Mouse (Mus musculus) gastrocnemius, adult 18-20 months (tissue): ENCODE measurements around the gene Plekhf1. TPM values are rescaled to one million over a fixed set of nuclear protein-coding genes. Genes with fewer than 3 reads are reported as not detected.

ENCODE experiments used
- DNase-seq: peaks from one replicate; pipeline ENCODE4 v3.0.0; 2021; ENCODE audit warnings: low spot score
- total RNA-seq, 2 experiments: library from RNA; stranded (reverse); gene quantifications; 2 replicates each; pipeline ENCODE4 v1.2.3; 2021

The Plekhf1 gene
- total RNA-seq, 2 experiments from 2014 or later = 5.7 to 8.4 TPM

DNA sequence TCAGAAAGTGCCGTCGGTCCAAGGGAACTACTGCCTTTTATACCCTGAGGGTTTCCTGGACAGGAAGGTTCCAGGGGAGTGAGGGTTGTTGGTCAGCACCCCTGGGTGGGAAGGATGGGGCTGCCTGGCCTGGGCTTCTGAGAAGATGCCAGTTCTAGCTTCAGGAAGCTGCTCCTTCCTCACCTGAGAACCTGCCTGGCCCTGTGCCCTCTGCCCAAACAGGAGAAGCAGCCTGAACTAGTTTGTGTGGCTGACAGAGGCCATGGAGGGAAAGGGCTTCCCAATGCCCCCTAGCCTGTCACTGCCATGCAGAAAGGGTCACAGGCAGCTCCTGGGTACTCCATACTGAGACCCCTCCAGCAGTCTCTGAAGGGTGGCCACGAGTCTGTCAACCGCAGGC lies 8.3 kb downstream of the Plekhf1 start:
- DNase-seq = no peak

DNA sequence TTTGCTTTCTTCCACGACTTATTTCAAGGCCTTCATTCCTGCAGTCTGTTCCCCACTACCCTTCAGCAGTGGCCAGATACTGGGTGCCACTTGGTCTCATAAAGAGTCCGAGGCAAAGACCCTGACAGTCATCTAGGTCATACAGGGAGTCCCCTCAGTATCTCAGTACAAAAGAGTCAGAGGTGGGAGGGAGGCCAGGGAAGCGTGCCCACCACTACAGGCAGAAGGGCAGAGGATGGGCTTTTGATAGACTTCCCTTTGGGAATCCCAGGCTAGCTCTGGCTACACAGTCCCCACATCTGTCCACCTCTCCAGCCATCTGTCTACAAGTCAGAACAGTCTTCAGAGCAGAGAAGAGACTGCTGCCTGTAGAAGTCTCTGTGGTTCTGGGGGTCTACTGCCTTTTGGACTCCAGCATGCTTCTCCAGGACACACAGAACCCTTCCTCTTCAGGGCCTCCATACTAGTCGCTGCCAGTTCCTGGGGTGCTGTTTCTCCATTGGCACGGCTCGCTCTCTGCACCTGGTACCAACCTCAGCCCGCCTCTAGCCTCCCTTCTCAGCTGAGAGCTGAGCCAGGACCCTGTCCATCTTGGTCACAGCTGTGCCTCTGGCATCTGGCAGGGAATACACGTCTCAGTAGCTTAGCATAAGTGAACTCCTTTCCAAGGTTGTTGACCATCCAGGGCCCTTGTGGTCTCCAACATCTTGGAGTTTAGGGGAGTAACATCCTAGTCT lies 9.0 kb downstream of the Plekhf1 start:
- no peak for DNase-seq

DNA sequence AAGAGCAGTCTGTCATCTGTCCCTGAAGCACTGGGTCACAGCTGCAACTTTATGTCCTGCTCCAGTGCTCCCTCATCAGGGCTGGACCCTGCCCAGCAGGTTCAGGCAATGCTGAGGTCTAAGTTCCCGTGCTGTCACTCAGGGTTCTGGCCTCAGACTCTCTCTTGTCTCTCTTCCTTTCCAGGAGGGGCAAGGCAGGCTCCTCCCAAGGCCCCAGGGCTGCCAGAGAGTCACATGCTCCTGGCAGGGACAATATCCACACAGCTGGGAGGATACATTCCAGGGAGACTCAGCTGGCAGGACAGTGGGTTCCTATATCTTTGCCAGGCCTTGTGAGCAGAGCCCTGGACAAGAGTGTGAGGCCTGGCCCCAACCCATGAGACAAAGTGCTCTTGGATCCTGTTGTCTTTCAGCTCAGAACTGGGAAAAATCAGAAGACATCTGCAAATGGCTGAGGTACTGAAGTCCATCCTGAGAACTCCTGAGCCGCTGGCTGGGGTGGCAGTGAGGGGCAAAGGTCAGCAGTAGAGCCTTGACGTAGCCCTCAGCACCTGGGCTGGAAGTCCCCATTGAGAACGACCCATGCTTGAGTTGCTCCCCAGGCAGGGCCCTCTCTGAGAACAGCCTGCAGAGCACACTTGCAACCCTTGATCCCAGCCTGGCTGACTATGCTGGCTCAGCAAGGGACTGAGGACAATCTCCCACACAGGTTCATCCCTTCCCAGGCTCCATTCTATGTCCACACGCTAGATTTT lies 10.2 kb downstream of the Plekhf1 start:
- DNase-seq = peak; percentile 97

DNA sequence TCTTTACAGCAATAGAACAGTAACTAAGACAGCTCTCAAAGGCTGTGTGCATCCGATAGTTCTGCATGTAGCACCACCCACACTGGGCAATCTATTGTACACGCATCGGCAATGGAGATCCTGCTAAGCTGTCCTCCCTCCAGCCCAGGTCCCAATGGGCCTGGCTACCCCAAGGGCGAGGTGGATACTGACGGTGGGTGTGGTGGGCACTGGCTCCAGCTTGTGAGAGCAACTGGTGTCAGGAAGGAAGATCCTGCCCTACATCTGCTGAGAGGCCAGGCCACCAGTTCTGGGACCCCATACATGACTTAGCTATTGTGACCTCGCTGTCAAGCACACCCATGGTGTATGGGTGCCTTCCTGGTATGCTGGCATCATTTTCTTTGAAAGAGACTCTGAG lies 12.1 kb downstream of the Plekhf1 start:
- DNase-seq = no peak

DNA sequence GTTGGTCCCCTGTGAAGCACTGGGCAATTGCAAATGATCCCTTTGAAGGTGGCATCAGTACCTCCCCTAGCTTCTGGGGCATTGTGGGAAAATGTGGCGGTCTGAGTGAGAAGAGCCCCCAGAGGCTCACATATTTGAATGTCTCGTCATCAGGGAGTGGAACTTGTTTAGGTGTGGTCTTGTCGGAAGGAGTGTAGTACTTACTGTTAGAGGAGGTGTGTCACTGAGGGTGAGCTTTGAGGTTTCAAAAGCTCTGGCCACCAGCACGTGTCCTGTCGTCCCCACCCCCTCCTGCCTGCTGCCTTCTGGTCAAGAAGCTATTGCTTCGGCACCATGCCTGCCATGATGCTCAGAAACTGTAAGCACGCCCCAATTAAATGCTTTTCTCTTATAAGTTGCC lies 12.5 kb downstream of the Plekhf1 start:
- no peak for DNase-seq

DNA sequence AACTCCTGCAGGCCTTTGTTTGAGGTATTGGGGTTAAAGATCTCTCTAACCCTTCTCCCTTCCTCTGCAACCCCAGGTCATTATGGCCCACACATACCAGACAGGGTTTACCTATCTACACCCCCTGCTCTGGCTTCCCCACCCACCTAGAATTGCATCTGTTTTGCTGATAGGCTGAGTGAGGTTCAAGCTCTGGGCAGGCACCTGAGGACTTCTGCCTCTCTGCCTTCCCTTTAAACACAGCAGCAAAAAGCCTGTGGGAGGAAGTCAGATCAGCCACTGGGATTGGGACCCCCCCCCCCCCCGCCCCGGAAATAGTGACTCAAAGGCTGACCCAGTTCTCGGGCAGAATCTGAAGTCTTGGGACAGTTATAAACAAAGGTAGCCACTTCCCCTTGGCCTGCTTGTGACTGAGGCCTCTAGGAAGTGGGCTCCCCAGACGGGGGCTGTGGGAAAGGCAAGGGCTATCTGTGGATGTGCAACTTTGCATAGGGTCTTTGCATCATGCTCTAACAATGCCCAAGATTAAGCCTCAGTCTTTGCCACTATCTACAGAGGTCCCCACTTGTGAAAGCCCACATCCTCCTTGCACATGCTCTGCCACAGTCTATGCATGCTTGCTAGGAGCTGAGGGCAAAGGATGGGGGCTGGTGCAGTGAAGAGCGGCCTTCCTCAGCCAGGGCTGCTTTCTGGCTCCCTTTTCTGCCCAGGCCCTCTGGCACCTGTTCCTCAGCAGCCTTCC lies 13.2 kb downstream of the Plekhf1 start:
- DNase-seq = no peak

DNA sequence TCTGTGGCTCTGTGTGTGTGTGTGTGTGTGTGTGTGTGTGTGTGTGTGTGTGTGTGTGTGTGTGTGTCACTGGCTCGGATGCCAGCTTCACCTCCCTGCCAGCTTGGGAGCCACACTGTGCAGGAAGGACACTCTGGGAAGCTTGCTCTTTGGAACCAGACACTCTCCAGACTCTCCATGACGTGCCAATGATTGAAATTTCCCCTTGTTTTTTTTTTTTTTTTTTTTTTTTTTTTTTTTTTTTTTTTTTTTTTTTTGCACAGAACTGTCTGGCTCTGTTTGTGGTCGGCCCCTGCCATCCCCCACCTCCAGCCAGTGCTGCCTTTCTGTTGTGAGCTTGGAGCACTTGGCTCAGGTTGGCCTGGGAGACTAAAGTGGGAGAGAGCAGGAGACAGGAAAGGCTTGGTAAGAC lies 15.2 kb downstream of the Plekhf1 start:
- DNase-seq = no peak

DNA sequence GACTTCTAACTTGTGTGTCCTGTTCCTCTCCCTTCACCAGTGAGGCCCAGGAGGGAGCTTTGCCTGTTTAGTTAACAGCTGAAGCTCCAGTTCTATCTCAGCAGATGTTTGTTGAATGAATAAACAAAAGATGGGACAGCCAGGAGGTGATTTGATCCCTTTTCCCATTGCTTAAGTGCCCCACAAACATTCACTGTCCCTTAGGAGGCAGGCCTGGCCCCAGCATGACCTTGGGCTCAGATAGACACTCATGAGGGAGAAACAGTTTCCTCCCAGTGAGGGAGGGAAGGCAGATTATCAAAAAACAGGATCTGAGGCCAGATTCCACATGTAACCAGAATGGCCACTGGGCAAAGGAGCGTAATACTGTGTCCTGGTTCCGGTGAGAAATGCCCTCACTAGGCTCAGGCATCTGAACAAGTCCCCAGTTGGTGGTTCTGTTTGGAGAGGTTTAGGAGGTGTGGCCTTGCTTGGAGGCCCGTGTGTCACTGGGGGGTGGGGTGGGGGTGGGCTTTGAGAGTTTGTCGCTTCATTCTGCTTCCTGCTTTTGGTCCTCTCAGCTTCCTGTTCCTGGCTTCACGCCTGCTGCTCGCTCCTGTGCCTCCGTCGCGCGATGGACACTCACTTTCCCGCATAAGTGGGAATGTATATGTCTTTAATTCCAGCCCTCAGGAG lies 18.2 kb downstream of the Plekhf1 start:
- peak; percentile 65 for DNase-seq

DNA sequence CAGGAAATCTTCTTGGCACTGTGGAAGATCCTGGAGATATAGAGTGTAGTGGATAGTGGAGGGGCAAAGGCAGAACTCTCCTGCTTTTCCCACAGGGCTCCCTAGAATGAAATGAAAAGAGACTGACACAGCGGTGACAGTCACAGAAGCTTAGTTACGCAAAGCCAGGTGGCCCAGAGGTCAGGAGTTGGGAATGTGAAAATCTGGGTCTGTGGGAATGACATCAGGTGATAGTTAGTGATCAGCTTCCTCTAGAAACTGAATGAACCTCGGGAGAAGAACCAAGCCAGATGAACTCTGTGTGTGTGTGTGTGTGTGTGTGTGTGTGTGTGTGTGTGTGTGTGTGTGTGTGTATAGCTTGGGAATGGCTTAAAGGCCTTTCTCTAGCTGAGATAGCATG lies 18.8 kb downstream of the Plekhf1 start:
- DNase-seq = no peak

DNA sequence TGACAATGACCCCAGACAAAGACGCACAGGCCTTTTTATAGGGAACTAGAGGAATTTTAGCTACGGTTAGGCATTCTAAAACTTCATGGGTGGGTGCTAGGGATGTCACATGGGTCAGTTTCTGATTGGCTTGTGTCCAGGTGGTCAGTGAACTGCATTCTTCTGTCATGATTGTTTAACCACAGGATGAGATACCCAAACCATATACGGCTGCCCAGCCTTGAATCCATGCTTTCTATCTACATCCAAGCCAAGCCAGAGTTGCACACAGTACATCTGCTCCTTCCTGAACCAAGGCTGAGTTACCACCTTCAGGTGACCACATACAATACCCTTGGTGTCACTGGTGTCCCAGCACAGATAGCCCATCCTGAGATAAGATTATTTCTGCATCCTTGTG lies 21.3 kb downstream of the Plekhf1 start:
- DNase-seq = no peak

DNA sequence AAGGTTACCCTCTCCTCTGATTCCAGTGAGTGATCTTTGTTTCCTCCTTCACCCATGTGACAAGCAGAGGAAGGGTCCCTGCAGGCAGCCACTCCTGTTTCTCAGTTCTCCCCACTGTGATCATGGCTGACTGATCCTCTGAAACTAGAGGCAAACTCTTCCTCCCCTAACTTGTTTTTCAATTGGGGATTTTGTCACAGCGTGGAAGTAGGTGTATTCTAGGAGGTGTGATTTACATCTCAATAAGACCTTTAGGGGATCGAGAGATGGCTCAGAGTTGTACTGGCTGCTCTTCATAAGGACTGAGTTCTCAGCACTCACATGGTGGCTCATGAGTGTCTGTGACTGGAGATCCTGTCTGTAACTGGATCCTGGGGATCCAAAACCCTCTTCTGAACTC lies 22.0 kb downstream of the Plekhf1 start:
- no peak for DNase-seq

DNA sequence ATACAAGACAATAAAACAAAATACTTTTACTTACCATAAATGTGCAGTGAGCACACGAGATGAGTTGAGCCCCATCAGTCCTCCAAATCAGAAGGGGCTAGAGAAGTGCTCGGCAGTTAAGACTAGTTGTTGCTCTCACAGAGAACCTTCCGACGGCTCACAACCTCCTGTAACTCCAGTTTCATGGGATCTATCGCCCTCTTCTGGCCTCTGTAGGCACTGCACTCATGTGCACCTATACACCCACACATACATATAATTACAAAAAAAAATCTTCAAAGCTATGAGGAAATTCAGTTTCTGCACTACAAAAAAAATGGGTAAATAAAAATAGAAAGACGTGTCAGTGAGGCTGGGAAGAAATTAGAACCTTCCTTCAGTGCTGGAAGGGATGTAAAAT lies 23.5 kb downstream of the Plekhf1 start:
- no peak for DNase-seq

DNA sequence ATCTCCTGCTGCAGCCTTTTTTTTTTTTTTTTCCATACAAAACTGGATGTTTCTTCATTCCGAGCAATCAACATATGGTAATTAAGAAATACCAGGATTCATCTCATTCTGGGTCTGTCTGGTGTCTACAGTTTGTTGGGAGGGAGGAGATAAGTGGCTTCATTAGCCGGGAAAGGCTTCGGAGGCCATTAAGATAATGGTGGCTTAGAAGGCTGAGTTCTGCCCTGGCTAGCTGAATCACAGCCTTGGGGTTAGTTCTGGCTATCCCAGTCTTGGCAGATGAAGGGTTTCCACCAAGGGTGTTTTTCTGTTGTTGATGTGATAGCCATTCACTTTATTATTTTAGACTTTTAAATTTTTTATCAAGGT lies 26.5 kb downstream of the Plekhf1 start:
- no peak for DNase-seq

DNA sequence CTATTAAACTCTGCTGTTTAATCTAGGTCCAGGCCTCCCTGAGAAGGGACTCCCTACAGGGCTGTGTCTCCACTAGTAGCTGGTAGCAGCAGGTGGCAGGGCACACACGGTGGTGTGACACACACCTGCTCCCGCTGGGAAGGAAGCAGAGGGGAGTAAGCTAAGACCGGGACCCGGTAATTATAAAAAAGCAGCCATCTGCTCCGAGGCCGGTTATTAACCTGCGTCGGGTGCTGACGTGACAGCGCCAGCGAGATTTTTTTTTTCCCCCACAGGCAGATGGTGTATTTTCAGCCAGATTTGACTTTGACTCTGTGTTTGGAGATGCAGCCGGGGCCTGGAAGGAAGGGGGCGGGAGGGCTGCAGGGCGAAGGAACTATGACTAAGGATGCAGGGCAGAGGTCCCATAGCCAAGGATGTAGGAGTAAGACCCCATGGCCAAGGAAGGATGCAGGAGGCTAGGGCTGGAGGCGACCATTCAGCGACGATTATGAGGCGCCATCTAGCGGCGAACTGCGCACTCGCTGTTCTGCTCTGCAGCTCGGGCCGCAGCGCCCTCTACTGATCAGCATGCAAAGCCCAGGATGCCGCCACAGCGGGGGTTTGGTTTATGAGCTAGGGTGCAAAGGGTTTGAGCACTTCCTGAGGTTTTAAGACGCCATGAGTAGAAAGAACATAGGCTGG lies 27.1 kb downstream of the Plekhf1 start:
- peak; percentile 86 for DNase-seq

DNA sequence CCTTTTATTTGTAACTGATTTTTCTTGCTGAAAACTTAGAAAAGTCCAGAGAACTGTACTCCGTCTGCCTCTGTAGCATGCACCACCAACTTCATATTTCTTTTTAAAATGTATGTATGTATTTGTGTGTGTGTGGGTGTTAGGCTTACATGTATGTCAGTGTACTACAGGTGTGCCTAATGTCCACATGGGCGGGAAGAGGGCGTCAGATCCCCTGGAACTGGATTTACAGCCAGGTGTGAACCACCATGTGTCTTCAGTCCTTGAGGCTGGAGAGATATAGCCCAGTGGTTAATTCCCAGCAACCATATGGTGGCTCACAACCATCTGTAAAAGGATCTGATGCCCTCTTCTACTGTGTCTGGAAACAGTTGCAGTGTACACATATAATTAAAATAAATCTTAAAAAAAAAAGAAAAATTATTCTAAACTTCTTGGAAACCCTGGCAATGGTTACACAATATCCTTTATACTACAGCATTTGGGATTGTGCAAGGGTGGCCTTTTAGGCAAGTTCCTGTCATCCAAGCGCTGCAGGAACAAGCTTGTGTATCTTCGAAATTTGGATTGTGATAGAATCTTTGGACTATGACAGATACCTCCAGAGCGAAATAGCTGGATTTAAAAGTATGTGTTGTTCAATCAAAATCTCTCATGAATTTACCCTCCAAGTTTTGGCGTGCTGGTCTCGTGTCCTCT lies 27.8 kb downstream of the Plekhf1 start:
- DNase-seq = no peak

DNA sequence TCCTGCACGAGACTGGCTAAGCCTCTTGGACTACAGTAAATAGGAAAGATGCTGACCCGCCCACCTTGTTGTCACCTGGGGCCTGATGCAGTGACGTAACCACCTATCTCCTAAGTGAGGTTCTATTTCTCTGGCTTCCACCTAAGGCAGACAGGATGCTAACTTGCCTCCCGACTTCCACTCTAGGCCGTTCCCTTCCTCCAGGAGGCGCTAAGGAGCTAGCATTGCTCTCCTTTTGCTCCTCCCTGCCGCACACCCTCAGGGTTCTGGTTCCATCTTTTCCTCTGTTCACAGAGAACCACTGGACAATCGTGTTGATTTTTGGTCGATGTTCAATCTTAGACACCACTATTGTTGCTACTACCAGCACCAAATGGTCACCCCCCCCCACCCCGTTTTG lies 36.2 kb downstream of the Plekhf1 start:
- DNase-seq = no peak

DNA sequence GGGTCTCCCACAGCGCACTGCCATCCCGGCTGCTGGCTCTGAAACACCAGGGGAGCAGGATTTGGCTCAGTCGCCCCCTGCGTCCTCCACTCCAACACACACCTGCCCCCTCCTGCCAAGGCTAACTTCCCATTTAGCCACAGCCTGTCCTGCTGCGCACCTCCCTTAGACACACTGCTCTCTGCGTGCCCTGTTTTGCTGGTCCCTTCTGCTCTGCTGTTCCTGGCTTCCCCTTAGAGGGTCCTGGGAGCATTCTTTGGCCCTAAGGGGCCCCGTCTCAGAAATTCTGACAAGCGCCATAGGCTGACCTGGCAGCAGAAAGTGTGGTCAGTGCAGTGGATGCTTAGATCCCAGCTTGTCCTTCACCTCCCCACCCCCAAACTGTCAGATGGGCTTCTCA lies 36.7 kb downstream of the Plekhf1 start:
- DNase-seq = no peak

DNA sequence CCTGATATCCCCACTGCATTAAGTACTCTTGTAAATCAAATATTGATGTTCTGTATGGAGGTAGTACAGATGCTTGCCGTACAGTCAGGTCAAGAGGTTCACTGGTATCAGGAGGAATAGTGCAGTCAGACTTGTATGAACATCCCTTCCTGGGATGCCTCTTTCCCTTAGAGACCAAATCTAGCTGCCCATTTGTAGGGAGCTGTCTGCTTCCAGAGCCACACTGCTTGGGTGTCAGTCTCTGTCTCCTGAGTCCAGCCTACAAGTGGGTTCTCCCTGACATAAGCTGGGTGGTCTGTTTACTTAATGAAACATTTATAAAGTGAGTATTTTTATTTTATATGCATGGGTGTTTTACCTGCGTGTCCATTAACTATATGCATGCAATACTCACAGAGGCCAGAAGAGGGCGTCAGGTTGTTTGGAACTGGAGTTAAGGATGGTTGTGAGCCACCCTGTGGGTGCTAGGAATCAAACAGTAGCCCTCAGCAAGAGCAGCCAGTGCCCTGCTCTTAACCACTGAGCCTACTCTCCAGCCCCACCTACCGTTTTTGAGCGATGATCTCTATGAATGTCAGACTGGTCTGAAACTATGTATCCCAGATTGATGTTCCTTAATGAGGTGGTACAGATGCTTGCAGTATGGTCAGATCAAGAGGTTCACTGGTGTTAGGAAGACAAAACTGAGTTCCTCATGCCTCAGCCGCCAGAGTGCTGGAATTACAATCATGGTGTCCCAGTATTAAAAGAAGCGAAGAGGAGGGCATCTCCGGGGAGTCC lies 37.6 kb downstream of the Plekhf1 start:
- no peak for DNase-seq

DNA sequence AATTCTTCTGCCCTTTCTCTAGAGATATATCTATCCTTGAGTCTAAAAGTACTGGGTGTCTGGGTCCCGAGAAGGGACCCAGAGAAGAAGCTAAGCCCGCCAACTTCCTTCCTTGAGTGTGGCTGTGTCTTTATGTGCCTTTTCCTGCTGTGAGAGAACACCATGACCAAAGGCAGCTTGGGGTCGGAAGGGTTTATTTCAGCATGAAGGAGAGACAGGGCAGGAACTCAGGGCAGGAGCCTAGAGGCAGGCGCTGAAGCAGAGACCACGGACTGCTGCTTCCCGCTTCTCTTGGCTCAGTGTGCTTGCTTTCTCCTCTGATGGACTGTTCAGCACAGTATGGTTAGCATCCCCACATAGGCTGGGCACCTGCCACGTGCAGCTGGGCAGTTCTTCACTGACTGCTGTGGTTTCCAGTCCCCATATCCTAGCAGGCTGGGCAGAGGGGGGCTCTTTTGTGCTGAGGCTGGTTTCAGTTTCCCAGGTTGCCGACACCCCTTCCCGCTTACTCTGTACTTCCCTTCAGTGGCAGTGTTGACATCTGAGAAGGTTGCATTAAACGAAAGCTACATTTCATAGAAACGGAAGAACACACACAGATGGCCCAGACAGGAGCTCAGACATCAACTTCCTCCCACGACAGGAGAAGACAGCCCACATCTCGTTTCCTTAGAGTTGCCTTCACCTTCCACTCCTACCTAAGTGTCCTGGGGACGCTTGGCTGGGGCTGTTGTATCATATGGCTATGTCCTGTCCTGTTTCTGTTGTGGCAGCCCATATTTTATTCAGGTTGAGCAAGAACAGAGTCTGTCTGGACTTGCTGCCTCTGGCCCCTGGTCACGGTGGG lies 38.5 kb downstream of the Plekhf1 start:
- no peak for DNase-seq
